In the genomic region with DNA sequence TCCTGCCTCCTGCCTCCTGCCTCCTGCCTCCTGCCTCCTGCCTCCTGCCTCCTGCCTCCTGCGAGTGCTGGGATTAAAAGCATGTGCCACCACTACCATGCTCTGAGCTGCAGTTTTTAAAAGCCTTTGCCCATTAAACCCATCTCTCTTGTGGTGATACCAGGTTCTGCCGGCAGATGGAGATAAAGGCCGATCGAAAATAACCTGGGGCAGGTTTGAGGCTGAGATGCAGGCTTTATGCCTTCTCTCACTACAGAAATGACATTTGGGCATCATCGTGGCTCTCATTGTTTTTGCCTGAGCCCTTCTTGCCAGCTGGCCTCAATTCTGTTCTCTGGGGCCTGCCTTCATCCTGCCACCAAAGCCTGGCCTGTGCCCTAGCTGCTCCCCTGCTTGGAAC, we compare ENCODE assay signal across 8 mouse cellular contexts. TPM values are rescaled to one million over a fixed set of nuclear protein-coding genes. Genes with fewer than 3 reads are reported as not detected.
DNase-seq lines count a peak whose midpoint lies in the region; ATAC-seq and TF ChIP-seq lines count a peak whose summit lies in the region.

No protein-coding gene starts in this region.

- H3K36me3 ChIP-seq in kidney, embryonic 15.5 days: no peaks in the 10 kb centered on the region
- H3K36me3 ChIP-seq in MEL (ENCODE audit: control insufficient read depth in 1 of 2, insufficient read depth in 2 of 2, low read length in 2 of 2): peaks cover 0 to 6% of the 10 kb centered on the region in 2 experiments; a peak in 2 of 4 replicates
- no peaks in the 10 kb centered on the region for H3K36me3 ChIP-seq in neural tube, embryonic 13.5 days

- H3K27ac ChIP-seq in kidney, embryonic 15.5 days: no peak overlapping the region
- H3K27ac ChIP-seq in MEL (ENCODE audit: control insufficient read depth, low read depth, low read length): no peak overlapping the region
- H3K27ac ChIP-seq in neural tube, embryonic 13.5 days (replicated peaks): no peak overlapping the region

- no peak overlapping the region for H3K4me2 ChIP-seq in kidney, embryonic 15.5 days
- no peak overlapping the region for H3K4me2 ChIP-seq in neural tube, embryonic 13.5 days

- H3K79me2 ChIP-seq in MEL (ENCODE audit: control insufficient read depth, insufficient read depth, low read length, poor library complexity): no peaks in the 10 kb centered on the region

- H3K9me3 ChIP-seq in kidney, embryonic 15.5 days (replicated peaks): no peaks in the 10 kb centered on the region
- no peaks in the 10 kb centered on the region for H3K9me3 ChIP-seq in MEL (replicated peaks; ENCODE audit: insufficient read depth, low read length)
- no peaks in the 10 kb centered on the region for H3K9me3 ChIP-seq in neural tube, embryonic 13.5 days

- WGBS in kidney, embryonic 15.5 days: 7% methylated on average over 5 of the region's 5 CpGs
- 6% methylated on average over 5 of the region's 5 CpGs for WGBS in neural tube, embryonic 13.5 days

- no peak overlapping the region for H3K4me3 ChIP-seq in kidney, embryonic 15.5 days (replicated peaks)
- H3K4me3 ChIP-seq in MEL (ENCODE audit: control insufficient read depth in 1 of 2, insufficient read depth in 1 of 2, low read depth in 2 of 2, low read length in 2 of 2): no peak overlapping the region
- no peak overlapping the region for H3K4me3 ChIP-seq in neural tube, embryonic 13.5 days

- no peak overlapping the region for H3K9ac ChIP-seq in kidney, embryonic 15.5 days
- H3K9ac ChIP-seq in MEL (ENCODE audit: control insufficient read depth, low read depth, low read length, poor library complexity, severe bottlenecking): no peak overlapping the region
- H3K9ac ChIP-seq in neural tube, embryonic 13.5 days: peak overlapping the region; percentile 31; the same call in 1 of the 2 replicates

- peak; percentile 74 for TF ChIP-seq RAD21 in MEL (IDR thresholded peaks at IDR 0.05; ENCODE audit: low read depth, low read length)

- no peaks in the 10 kb centered on the region for H3K27me3 ChIP-seq in kidney, embryonic 15.5 days
- no peaks in the 10 kb centered on the region; a peak in 1 of 4 replicates for H3K27me3 ChIP-seq in MEL (ENCODE audit: control insufficient read depth in 1 of 2, insufficient read depth in 2 of 2, low read length in 2 of 2)
- no peaks in the 10 kb centered on the region for H3K27me3 ChIP-seq in neural tube, embryonic 13.5 days

- peaks cover 30% of the 10 kb centered on the region for H3K4me1 ChIP-seq in kidney, embryonic 15.5 days
- peaks cover 2 to 14% of the 10 kb centered on the region in 2 experiments; a peak in 3 of 4 replicates for H3K4me1 ChIP-seq in MEL (ENCODE audit: control insufficient read depth in 1 of 2, insufficient read depth in 2 of 2, low read length in 2 of 2)
- no peaks in the 10 kb centered on the region for H3K4me1 ChIP-seq in neural tube, embryonic 13.5 days (replicated peaks)

- TF ChIP-seq POLR2A in MEL (IDR thresholded peaks at IDR 0.05; ENCODE audit: control insufficient read depth in 1 of 2, insufficient read depth in 1 of 2, low read depth in 1 of 2, low read length in 2 of 2, poor library complexity in 1 of 2): no peak

- ATAC-seq in kidney, embryonic 15.5 days (replicated peaks; ENCODE audit: low FRiP score): no peak
- no peak for ATAC-seq in neural tube, embryonic 13.5 days (ENCODE audit: low read depth)
- ATAC-seq in inflammation-experienced regulatory T-cells, adult 6 months: no peak

- TF ChIP-seq CTCF in MEL (IDR thresholded peaks at IDR 0.05 in 2 of 3, conservative IDR thresholded peaks at IDR 0.05 in 1 of 3; ENCODE audit: control insufficient read depth in 1 of 3, insufficient read depth in 1 of 3, low read depth in 2 of 3, low read length in 3 of 3, poor library complexity in 1 of 3, severe bottlenecking in 1 of 3): peak; percentile 55 to 75 (median 57)

- no peak for TF ChIP-seq EP300 in MEL (IDR thresholded peaks at IDR 0.05; ENCODE audit: low read depth in 1 of 2, low read length in 2 of 2)

- DNase-seq in kidney, adult 11 months: peak; percentile 43
- DNase-seq in MEL (ENCODE audit: low read depth, low spot score): peak; percentile 63
- DNase-seq in c-Kit-positive CD71-negative TER-119-negative erythroid progenitor cells, embryonic 14.5 days (ENCODE audit: low read depth): peak; percentile 66
- DNase-seq in forelimb bud, embryonic 11.5 days (ENCODE audit: low read depth, low spot score): peak; percentile 70
- peak; percentile 63 to 67 for DNase-seq in layer of hippocampus, postnatal 36 days

TF ChIP-seq in MEL, 35 proteins besides CTCF, POLR2A, EP300 and RAD21:
- TF ChIP-seq ZC3H11A (IDR thresholded peaks at IDR 0.05; ENCODE audit: low read depth, low read length): peak; percentile 41; the same call in 1 of the 2 replicates
- no peak for TF ChIP-seq NRF1 (IDR thresholded peaks at IDR 0.05; ENCODE audit: insufficient read depth, low read depth, low read length, poor library complexity, severe bottlenecking)
- TF ChIP-seq TAL1 (IDR thresholded peaks at IDR 0.05; ENCODE audit: low read length): no peak
- TF ChIP-seq MAFK (IDR thresholded peaks at IDR 0.05; ENCODE audit: borderline replicate concordance, low read depth, low read length): no peak
- no peak for TF ChIP-seq GABPA (IDR thresholded peaks at IDR 0.05; ENCODE audit: low read depth, low read length)
- peak; percentile 66 for TF ChIP-seq SMC3 (IDR thresholded peaks at IDR 0.05; ENCODE audit: low read depth, low read length)
- TF ChIP-seq USF2 (IDR thresholded peaks at IDR 0.05; ENCODE audit: borderline replicate concordance in 1 of 2, insufficient read depth in 1 of 2, low read depth in 1 of 2, low read length in 2 of 2): no peak
- TF ChIP-seq POLR2AphosphoS5 (IDR thresholded peaks at IDR 0.05; ENCODE audit: borderline replicate concordance, low read depth, low read length): no peak

RNA-seq across cellular contexts. Expression of a gene that starts 14.2 kb away (rescaled TPM):
- polyA plus RNA-seq in kidney, embryonic 15.5 days (2015; fragmentation: Nextera tagmentation; extraction: Ambion mirVana): 0.27 TPM in 1 of 2 replicates, not detected in the other
- not detected in 2 replicates for total RNA-seq in MEL (2012; rRNA removed)
- polyA plus RNA-seq in MEL (2012; ENCODE audit: insufficient read depth in 1 of 2, insufficient read length in 2 of 2, low read depth in 1 of 2, low replicate concordance in 2 of 2, missing spikeins in 1 of 2): not detected
- not detected for total RNA-seq in layer of hippocampus, postnatal 36 days (2021)
- polyA plus RNA-seq in neural tube, embryonic 13.5 days (2015; fragmentation: Nextera tagmentation; extraction: Ambion mirVana): not detected in 2 replicates
- not detected for polyA plus RNA-seq in inflammation-experienced regulatory T-cells, adult 6 months (2017; shearing (Covaris generic))

RNA-seq across cellular contexts. Expression of a gene that starts 26.6 kb away (rescaled TPM):
- not detected in 2 replicates for polyA plus RNA-seq in kidney, embryonic 15.5 days (2015; fragmentation: Nextera tagmentation; extraction: Ambion mirVana)
- total RNA-seq in MEL (2012; rRNA removed): not detected in 2 replicates
- not detected for polyA plus RNA-seq in MEL (2012; ENCODE audit: insufficient read depth in 1 of 2, insufficient read length in 2 of 2, low read depth in 1 of 2, low replicate concordance in 2 of 2, missing spikeins in 1 of 2)
- not detected for total RNA-seq in layer of hippocampus, postnatal 36 days (2021)
- not detected in 2 replicates for polyA plus RNA-seq in neural tube, embryonic 13.5 days (2015; fragmentation: Nextera tagmentation; extraction: Ambion mirVana)
- not detected for polyA plus RNA-seq in inflammation-experienced regulatory T-cells, adult 6 months (2017; shearing (Covaris generic))

RNA-seq across cellular contexts. Expression of a gene that starts 34.9 kb away (rescaled TPM):
- polyA plus RNA-seq in kidney, embryonic 15.5 days (2015; fragmentation: Nextera tagmentation; extraction: Ambion mirVana): 0.56 and 0.77 TPM in 2 replicates
- 0.08 and 0.13 TPM in 2 replicates for total RNA-seq in MEL (2012; rRNA removed)
- under 1 TPM in 1 of 2 experiments, not detected in 1; 0.31 TPM for polyA plus RNA-seq in MEL (2012; ENCODE audit: insufficient read depth in 1 of 2, insufficient read length in 2 of 2, low read depth in 1 of 2, low replicate concordance in 2 of 2, missing spikeins in 1 of 2)
- total RNA-seq in layer of hippocampus, postnatal 36 days (2021): 1 to 10 TPM; 2.5 to 2.6 TPM
- polyA plus RNA-seq in neural tube, embryonic 13.5 days (2015; fragmentation: Nextera tagmentation; extraction: Ambion mirVana): 0.67 and 0.83 TPM in 2 replicates
- not detected for polyA plus RNA-seq in inflammation-experienced regulatory T-cells, adult 6 months (2017; shearing (Covaris generic))

RNA-seq across cellular contexts. Expression of a gene that starts 35.4 kb away (rescaled TPM):
- 42.4 and 45.7 TPM in 2 replicates for polyA plus RNA-seq in kidney, embryonic 15.5 days (2015; fragmentation: Nextera tagmentation; extraction: Ambion mirVana)
- 5.1 and 5.7 TPM in 2 replicates for total RNA-seq in MEL (2012; rRNA removed)
- polyA plus RNA-seq in MEL (2012; ENCODE audit: insufficient read depth in 1 of 2, insufficient read length in 2 of 2, low read depth in 1 of 2, low replicate concordance in 2 of 2, missing spikeins in 1 of 2): 10 to 100 TPM in 1 of 2 experiments, not detected in 1; 12.1 TPM
- 10 to 100 TPM in 1 of 2 experiments, 1 to 10 TPM in 1; 9.3 to 10.0 TPM for total RNA-seq in layer of hippocampus, postnatal 36 days (2021)
- 21.5 and 24.5 TPM in 2 replicates for polyA plus RNA-seq in neural tube, embryonic 13.5 days (2015; fragmentation: Nextera tagmentation; extraction: Ambion mirVana)
- polyA plus RNA-seq in inflammation-experienced regulatory T-cells, adult 6 months (2017; shearing (Covaris generic)): under 1 TPM; 0.34 to 0.95 (median 0.93) TPM

RNA-seq across cellular contexts. Expression of a gene that starts 39.7 kb away (rescaled TPM):
- not detected in 2 replicates for polyA plus RNA-seq in kidney, embryonic 15.5 days (2015; fragmentation: Nextera tagmentation; extraction: Ambion mirVana)
- not detected in 2 replicates for total RNA-seq in MEL (2012; rRNA removed)
- not detected for polyA plus RNA-seq in MEL (2012; ENCODE audit: insufficient read depth in 1 of 2, insufficient read length in 2 of 2, low read depth in 1 of 2, low replicate concordance in 2 of 2, missing spikeins in 1 of 2)
- total RNA-seq in layer of hippocampus, postnatal 36 days (2021): not detected
- polyA plus RNA-seq in neural tube, embryonic 13.5 days (2015; fragmentation: Nextera tagmentation; extraction: Ambion mirVana): not detected in 2 replicates
- polyA plus RNA-seq in inflammation-experienced regulatory T-cells, adult 6 months (2017; shearing (Covaris generic)): not detected
